Mouse (Mus musculus) gastrocnemius, postnatal 36 days (tissue): Measurements from ENCODE around the gene Col9a2. TPM values are rescaled to one million over a fixed set of nuclear protein-coding genes. Genes with fewer than 3 reads are reported as not detected.
"Not testable (repeated sequence)": the region's sequence is repeated elsewhere in the genome, so short reads cannot be mapped to it uniquely, and the experiment has no call there.

ENCODE experiments used
- DNase-seq, 2 experiments: peaks; one replicate each; pipeline ENCODE4 v3.0.0; 2022
- intact Hi-C: fragments of 180-260 bp; cut with DNase I; formaldehyde crosslinking; loops from one replicate; pipeline ENCODE4 v1.15.1; 2025
- total RNA-seq, 2 experiments: library from RNA; stranded (reverse); gene quantifications; 2 replicates each; pipeline ENCODE4 v1.2.3; 2021

Col9a2 gene
- total RNA-seq, 2 experiments from 2014 or later = 0.23 to 0.54 TPM

DNA sequence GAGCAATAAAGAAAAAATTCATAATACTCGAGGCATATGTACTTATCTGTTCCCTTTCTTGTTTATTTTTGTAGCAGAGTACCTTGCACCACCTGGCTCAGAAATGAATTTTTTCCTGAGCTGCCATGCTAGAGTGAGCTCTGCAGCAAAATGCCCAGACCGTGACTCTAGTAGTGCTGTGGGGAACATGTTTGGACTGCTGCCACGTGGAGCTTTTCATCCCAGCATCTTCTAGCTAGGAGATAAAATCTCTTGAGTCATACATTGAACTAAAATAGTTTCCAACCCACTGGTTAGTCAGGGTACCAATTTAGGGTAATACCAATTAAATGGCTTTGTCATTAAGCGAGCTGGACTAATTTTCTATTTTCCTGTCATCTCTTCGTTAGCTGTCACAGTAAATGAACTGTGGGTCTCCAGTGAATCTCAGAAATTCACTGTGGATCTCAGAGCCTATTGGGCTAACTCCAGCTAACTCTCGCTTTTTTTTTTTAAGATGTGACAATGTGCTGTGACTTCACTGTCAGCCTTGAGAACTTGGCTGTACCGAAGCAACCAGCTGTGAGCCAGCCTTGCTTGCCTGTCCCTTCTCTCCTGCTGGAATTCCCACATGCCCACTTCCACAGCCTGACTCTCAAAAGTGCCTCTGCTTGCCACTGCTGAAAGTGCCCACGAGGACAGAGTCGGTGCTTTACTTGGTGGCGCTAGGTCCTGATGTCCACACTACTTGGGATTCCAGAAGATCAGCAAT is 19.0 kb upstream of the Col9a2 start:
- intact Hi-C loops = no loop called here
- DNase-seq = no peak

DNA sequence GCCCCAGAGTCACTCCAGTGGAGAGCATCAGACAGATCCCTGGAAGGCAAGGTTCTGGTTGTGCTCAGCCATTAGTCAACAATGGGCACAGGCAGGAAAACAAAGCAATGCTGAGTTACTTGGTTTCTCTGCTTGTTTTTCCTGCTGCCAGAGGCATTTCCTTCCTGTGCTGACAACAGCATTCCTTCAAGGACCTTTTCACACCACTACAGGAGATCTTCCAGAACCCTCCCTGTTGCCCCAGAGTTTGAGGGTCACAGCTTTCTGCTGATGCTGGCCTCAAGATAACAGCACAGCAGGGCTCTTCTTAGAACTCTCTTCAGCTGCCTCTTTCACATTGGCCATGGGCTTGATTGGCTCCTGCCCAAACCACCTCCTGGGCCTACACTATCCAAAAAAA is 17.3 kb upstream of the Col9a2 start:
- intact Hi-C loops = no loop called here
- DNase-seq = no peak

DNA sequence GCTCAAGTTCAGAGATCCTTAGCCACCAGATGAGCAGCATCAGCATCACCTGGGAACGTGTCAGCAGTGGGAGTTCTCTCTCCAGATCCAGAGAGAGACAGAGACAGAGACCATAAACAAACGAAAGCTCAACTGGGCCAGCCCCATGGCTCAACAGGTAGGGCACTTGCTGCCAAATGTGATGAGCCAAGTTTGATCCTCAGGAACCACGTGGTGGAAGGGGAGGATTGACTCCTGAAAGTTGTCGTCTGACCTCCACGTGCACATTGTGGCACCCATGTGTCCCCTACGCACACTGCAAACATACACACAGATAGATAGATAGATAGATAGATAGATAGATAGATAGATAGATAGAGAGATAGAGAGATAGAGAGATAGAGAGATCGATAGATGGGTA is 15.7 kb upstream of the Col9a2 start:
- DNase-seq = no peak

DNA sequence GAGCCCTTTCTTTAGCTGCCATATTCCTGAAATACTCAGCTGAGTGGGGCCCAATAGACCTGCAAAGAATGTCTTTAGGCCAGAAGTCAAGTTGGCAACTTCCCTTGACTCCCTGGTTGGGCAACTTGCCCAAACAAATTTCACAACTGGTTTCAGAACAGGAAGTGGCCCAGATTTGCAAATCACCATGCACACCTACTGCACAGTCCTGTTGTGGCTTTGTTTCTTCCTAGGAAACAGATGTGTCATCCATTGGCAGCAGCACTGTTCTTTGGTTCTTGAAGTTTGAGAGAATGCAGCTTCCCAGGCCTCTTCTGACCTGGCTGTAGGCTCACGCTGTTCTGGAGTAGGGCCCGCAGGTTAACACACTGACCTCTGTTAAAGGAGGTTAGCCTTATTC is 15.2 kb upstream of the Col9a2 start:
- intact Hi-C loops = no loop called here
- DNase-seq = no peak

More for the DNA sequence above, 15.7 kb upstream of the Col9a2 start:
- intact Hi-C loops = no loop called here

DNA sequence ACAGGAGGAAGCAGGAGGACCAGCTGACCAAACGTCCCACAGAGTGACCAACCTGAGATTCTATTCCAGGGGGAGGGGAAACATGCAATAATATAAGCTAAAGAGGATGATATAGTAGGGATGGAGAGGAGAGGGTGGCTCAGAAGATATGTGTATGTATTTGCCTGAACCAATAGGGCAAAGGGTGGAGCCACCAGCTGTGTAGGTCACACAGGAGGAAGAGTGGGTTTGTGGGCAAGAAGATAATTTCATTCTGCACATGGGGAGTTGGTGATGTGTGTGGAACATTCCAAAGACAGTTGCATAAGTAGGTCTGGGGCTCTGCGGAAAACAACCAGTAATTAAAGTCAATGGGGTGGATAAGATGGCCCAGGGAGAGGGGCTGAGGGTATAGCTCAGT is 13.5 kb upstream of the Col9a2 start:
- intact Hi-C loops = no loop called here
- DNase-seq = no peak

DNA sequence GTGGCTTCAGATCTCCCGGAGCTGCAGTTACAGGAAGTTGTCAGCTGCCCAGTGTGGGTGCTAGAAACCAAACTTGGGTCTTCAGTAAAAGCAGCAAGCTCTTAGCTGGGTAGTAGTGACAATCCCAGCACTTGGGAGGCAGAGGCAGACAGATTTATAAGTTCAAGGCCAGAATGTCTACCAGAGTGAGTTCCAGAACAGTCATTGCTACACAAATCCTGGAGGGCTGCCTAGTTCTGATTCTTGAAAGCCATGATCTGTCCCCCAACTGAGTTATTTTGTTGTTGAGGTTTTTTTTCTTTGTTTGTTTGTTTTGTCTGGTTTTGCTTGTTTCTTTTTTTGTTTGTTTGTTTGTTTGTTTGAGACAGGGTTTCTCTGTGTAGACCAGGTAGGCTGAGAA is 11.0 kb upstream of the Col9a2 start:
- DNase-seq = no peak
- intact Hi-C loops = loop anchor here (1.0 kb wide), 1 partner anchor 204 kb away; no protein-coding TSS in a partner anchor

DNA sequence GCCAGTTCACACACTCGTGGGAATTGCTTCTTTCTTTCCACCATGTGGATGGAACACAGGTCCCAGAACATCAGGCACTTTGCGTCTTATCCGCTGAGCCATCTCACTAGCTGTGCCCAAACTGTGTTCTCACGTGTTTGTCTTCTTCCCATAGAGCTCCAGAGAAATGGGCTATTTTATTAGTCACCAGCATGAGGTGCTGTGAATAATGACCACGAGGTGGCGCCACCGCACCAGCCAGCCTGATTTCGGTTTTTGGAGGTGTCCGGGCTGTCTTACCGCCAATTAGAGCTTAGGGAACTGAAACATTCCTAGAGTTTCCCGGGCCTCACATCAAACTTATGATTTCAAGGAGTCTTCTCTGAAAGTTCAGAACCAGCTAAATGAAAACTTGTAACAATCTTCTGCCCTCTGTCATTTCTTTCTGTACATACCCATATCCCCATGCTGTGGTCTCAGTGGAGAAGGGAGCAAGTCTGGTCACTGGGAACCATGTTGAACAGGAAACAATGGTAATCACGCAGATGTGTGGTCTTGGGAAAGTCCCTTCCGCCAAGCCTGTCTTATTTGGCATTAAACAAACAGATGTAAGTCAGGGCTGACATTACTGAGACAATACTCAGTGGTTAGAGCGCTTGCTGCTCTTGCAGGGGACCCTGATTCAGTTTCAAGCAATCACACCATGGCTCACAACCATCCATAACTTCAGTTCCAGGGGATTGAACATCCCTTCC is 10.4 kb upstream of the Col9a2 start:
- DNase-seq = peak; percentile 45 to 47
- intact Hi-C loops = loop anchor here (1.0 kb wide), 1 partner anchor 203 kb away; no protein-coding TSS in a partner anchor

DNA sequence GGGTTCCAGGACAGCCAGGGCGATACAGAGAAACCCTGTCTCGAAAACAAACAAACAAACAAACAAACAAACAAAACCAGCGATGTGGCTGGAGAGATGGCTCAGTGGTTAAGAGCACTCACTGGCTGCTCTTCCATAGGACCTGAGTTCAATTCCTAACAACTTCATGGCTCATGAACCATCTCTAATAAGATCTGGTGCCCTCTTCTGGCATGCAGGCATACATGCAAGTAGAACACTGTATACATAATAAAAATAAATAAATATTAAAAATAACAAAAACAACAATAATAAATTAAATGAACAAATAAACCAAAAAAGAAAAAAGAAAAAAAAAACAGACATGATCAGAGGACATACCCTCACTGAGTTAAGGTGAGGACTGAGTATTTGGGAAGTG is 9.6 kb upstream of the Col9a2 start:
- DNase-seq = no peak
- intact Hi-C loops = loop anchor here (5.0 kb wide), 1 partner anchor 47 kb away; no protein-coding TSS in a partner anchor

DNA sequence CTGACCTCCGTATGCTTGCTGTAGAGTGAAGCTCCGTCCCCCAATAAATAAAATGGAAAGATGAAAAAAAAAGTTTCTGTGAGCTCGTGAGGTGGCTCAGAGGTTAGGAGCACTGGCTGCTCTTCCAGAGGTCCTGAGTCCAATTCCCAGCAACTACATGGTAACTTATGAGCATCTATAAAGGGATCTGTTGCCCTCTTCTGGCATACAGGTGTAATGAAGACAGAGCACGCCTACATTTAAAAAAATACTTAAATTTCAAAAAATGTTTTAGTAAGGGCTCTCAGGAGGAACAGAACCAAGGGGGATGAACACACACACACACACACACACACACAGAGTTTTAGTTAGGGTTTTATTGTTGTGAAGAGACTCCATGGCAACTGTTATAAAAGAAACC is 7.7 kb upstream of the Col9a2 start:
- DNase-seq = no peak
- intact Hi-C loops = loop anchor here (5.0 kb wide), 1 partner anchor 49 kb away; no protein-coding TSS in a partner anchor

DNA sequence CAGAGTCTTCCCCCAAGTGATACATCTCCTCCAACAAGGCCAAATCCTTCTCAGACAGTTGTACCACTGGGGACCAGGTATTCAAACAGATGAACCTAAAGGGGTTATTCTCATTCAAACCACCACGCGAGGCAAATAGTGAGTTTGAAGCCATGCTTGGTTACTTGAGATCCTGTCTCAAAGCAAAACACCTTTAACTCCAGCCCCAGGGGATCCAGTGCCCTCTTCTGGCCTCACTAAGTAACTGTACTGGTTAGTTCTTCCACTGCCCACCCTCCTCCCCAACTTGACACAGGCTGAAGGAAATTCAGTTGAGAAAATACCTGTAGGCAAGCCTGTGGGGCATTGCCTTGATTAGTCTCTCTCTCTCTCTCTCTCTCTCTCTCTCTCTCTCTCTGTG is 6.2 kb upstream of the Col9a2 start:
- intact Hi-C loops = loop anchor here (5.0 kb wide), 1 partner anchor 51 kb away; no protein-coding TSS in a partner anchor

DNA sequence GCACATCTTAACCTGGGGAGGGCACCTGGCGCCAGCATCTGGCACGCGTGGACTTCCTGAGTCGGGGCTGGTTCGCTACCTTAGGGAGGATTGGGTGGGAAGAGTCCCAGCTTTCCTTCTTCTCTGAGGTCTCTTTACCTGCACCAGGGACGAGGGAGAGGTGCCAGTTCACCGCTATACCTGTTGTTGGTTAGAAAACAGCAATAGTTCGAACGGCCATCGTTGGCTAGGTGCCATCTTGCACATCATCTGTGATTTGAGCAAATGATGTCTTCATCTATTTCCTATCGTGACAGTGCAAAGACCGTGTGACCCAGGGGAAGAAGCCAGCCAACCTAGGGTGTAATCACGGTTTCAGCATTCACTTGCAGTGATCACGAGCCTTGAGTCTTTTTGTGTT is 1.1 kb downstream of the Col9a2 start:
- intact Hi-C loops = no loop called here
- no peak for DNase-seq

More for the DNA sequence above, 6.2 kb upstream of the Col9a2 start:
- no peak for DNase-seq

DNA sequence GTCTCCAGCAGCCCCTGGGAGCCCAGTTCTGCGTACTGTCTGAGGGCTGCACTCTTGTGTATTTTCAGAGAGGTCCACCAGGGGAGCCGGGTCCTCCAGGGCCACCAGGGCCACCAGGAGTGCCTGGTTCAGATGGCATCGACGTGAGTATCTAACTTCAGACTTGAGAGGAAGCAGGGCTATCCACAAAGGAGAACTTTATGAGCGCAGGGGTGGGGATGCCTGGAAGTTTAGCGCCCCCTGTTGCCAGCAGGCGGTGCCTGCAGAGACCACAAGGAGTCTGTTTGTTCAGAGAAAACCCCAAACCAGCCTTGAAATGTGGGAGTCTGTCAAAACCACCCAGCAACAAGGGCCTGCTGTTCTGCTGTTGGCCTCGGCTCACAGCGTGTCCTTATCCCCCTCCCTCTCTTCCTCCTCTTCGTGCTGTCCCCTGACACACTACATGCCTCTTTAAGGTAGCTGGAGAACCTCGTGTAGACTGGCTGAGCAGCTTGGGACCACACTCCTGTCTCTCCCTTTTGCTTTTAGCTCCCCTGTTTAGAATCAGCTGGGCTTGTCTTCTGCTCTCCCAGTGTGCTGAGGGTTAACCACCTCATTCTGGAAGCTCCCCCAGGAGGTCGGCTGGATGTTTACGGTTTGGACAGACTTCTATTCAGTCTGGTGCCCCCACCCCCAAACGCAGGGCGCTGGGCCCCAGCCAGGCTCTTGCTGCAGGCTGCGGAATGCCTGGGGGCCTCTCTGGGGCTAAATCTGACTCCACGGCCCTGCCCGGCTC is 1.9 kb downstream of the Col9a2 start:
- intact Hi-C loops = no loop called here
- peak in 1 of 2 experiments; percentile 41 for DNase-seq

DNA sequence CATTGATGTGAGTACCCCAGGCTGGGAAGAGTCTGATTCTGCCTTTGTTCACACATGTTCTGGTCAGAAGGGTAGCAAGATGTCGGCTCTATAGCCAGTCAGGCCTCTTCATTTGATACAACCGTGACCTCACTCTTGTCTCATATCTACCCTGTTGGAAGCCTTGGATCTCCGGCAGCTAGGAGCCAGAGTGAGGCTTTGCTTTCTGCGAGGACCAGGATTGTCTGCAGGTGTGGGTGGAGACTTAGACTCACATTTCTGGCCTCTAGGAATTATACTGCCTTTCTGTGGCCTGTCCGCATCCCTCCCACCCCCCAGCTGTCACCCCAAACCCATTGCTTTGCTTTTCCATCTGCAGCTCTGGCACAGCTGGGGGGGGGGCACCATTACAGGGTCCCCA is 3.3 kb downstream of the Col9a2 start:
- intact Hi-C loops = no loop called here

DNA sequence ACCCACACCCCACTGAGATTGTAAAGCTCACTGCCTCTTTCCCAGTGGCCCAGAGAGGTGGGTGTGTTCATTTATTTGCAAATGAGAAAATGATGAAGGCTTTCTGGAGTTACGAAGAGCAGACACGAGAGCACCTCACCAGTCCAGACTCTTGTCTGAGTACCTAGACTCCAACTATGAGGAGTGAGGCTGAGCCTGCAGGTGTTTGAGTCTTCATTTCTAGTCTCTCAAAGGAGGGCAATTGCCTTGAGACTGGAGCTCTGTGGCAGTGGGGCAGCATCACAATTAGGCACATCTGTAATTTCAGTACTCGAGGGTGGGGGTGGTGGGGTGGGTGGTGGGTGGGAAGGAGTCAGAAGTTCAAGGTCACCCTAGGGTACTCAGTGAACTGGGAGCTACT is 3.8 kb downstream of the Col9a2 start:
- intact Hi-C loops = no loop called here
- no peak for DNase-seq

More for the DNA sequence above, 3.3 kb downstream of the Col9a2 start:
- DNase-seq = no peak

DNA sequence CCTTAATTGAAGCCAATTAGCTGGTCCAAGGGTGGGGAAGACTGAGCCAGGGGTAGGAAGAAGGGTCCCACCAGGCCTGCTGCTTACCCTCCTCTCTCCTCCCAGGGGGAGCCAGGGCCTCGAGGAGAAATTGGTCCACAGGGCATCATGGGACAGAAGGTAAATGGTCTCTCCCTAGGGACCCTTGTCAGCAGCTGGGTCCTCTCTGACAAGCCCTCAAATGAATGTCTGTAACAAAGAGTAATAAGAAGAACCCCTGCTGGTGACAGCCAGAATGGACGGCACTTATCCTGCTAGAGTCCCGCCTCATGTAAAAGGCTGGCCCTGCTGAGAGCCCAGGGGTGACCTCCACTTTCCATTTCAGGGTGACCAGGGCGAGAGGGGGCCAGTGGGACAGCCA is 12.7 kb downstream of the Col9a2 start:
- intact Hi-C loops = no loop called here
- DNase-seq = no peak

DNA sequence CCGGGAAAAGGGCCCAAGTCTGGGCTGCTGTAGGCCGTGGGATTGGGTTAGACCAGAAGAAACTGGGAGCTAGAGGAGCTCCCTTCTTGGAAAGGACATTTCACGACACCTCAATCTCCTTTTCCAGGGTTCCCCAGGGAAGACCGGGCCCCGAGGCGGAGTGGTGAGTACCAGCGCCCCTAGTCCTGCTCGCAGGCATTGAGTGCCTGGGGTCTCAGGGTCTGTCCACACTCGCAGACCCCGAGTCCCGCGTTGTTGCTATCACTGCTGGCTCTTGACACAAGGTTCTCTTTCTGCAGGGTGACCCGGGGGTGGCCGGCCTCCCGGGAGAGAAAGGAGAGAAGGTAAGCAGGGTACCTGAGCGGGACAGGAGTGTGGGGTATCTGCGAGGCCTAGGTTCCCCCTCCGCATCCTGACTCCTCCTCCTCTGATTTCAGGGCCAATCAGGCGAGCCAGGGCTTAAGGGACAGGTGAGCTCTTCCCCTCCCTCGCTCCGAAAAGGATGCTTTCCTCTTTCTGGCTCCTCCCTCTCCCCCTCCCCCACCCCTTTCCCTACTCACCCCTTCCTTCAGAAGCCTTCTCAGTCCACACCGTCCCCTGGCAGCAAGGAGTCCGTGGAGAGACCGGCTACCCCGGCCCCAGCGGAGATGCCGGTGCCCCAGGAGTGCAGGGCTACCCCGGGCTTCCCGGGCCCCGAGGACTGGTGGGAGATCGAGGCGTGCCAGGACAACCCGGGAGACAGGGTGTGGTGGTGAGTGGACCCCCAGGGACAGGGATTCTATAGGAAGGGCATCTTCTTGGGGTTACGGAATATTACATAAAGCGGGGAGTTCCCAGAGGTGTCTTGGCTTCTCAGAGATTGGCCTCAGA is 13.5 kb downstream of the Col9a2 start:
- intact Hi-C loops = no loop called here
- no peak for DNase-seq

DNA sequence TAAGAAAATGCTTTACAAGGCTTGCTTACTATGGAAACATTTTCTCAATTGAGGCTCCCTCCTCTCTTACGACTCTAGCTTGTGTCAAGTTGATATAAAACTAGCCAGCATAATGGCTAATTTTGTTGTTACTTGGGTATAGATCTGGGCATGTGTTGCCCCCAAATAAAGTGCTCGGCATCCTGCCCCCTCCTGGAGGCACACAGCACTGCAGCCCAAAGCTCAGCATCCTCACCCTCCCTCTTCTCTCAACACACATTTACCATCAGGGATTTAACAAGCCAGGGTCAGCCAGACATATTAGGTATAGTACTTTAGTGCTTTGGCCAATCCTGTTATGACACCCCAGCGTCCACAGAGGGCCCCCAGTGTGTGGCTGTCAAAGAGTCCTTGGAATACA is 17.2 kb downstream of the Col9a2 start:
- intact Hi-C loops = no loop called here
- no peak for DNase-seq

DNA sequence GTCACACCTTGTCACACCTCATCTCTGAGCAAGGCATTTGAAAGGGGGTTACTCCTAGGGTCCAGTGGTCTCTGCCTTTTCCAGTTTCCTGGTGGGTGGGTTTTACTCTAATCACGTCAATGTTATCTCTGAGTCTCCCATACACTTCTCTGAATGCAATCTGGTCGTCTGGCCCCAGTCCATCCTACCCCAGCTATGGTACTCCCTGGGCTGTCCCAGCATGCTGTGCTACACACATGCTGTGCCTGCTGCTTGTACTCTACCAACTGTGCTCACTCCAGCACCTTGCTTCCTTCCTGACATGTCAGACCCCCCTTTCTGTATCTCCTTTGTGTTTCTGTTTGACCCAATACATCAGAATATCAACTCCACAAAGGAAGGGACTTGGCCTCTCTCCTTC is 17.8 kb downstream of the Col9a2 start:
- intact Hi-C loops = no loop called here
- DNase-seq = no peak

DNA sequence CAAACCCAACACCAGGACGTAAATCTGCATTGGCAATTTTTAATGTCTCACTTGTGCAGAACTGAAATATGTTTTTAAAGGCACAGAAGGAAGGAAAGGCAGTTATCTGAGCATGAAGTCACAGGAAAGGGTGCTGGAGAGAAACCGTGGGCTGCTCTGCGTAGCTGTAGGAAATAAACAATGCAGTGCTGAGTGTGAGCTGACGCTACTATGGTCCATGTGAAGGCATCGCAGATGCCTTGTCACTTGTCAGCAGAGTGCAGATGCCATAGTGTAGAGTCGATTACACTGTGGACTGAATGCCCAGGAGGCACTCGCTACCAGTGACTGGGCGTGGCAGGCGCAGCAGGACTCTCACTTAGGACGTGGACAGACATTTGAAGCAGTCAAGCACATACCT is 20.0 kb downstream of the Col9a2 start:
- DNase-seq, intact Hi-C loops: not testable (repeated sequence)

DNA sequence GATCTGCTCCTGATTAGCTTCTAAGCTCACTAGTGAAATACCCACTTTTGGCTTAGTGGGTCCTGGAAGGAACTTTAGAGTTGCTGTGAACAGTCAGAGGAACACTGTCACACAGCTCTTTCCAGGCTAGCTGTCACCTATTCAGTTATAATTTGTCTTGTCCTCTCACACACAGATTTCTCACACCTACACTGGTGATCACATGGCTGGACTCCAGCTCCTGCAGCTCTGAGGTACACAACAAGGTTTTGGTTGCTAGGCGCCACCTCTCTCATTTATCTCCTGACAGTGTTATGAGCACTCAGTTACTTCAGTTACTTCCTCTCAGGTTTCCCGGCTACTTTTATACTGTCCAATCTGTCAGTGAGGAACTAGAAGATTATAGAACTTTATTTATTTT is 26.2 kb downstream of the Col9a2 start:
- intact Hi-C loops = no loop called here
- no peak for DNase-seq
